Mouse (Mus musculus) heart, embryonic 13.5 days (tissue): Measurements from ENCODE around the gene Elmo3. TPM values are rescaled to one million over a fixed set of nuclear protein-coding genes. Genes with fewer than 3 reads are reported as not detected.

Experiments used
- ATAC-seq: fragments of 200-750 bp; cut with Nextera tagmentation; 2 replicates; pipeline ENCODE4 v1.8.0; 2017; ENCODE audit warnings: moderate TSS enrichment; ENCODE audit not compliant: insufficient number of reproducible peaks, low FRiP score, low TSS enrichment; ENCODE audit errors: extremely low read depth
- H3K27ac ChIP-seq: fragments of 300-500 bp; sonication (generic); replicated peaks from 2 replicates; pipeline ENCODE4 v1.5.1; 2015; ENCODE audit warnings: moderate library complexity, mild to moderate bottlenecking, inconsistent platforms
- H3K27me3 ChIP-seq: fragments of 300-500 bp; sonication (generic); replicated peaks from 2 replicates; pipeline ENCODE4 v1.6.1; 2015; ENCODE audit warnings: mild to moderate bottlenecking, inconsistent platforms
- H3K36me3 ChIP-seq: fragments of 300-500 bp; sonication (generic); 2 replicates; pipeline ENCODE4 v1.6.1; 2015; ENCODE audit warnings: mild to moderate bottlenecking, inconsistent platforms
- H3K4me1 ChIP-seq: fragments of 300-500 bp; sonication (generic); 2 replicates; pipeline ENCODE4 v1.6.1; 2015; ENCODE audit warnings: inconsistent platforms
- H3K4me2 ChIP-seq: fragments of 300-500 bp; sonication (generic); 2 replicates; pipeline ENCODE4 v1.6.1; 2015; ENCODE audit warnings: inconsistent platforms, mild to moderate bottlenecking, moderate library complexity
- H3K4me3 ChIP-seq: fragments of 300-500 bp; sonication (generic); 2 replicates; pipeline ENCODE4 v1.5.1; 2015; ENCODE audit warnings: moderate library complexity, mild to moderate bottlenecking, inconsistent platforms
- H3K9ac ChIP-seq: fragments of 300-500 bp; sonication (generic); 2 replicates; pipeline ENCODE4 v1.6.1; 2015; ENCODE audit warnings: inconsistent platforms, mild to moderate bottlenecking, moderate library complexity
- H3K9me3 ChIP-seq: fragments of 300-500 bp; sonication (generic); 2 replicates; pipeline ENCODE4 v1.6.1; 2016; ENCODE audit warnings: inconsistent platforms
- WGBS: fragments of 180-500 bp; shearing (Covaris S2); methylation state at CpG from one replicate; pipeline ENCODE4 v1.1.7; 2015; ENCODE audit warnings: mixed read lengths; 5-methylcytosine and 5-hydroxymethylcytosine counted together
- polyA plus RNA-seq: library from polyadenylated mRNA; unstranded; fragments of >200 nt; fragmentation: Nextera tagmentation; extraction: Ambion mirVana; gene quantifications from 2 replicates; pipeline ENCODE4 v1.2.1, GENCODE M21; 2015

The Elmo3 gene
- polyA plus RNA-seq, 1 experiment from 2014 or later, result 2.6 TPM

DNA sequence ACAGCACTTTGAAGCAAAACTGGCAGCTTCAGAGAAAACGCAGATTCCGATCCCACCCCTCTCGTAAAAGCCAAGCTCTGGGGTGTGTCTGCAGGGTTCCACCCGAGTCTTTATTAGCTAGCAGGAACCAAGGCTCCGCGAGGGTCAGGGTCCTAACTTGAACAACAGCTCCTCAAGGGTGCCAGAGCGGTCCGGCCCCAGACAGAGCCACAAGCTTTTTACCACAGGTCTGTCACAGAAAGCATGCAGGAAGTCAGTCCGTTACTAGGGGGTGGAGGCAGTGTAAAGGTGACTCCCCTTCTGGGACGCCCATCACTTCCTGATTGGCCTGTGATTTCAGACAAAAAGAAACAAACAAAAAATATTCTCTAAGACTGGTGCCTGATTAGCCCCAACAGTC, 40.3 kb upstream of the Elmo3 start:
- peak overlapping the region; percentile 96 for H3K4me2 ChIP-seq
- no peak for ATAC-seq
- WGBS, result 15% methylated on average over 10 of the region's 10 CpGs
- peaks cover 38% of the 10 kb centered on the region for H3K4me1 ChIP-seq
- no peak overlapping the region for H3K27ac ChIP-seq
- H3K27me3 ChIP-seq, result peaks cover 85% of the 10 kb centered on the region
- peak overlapping the region; percentile 84 for H3K4me3 ChIP-seq
- peak overlapping the region; percentile 88 for H3K9ac ChIP-seq
- H3K9me3 ChIP-seq, result 0 out of 2 replicates have a peak, but pooled peaks cover 6% of the 10 kb centered on the region
- H3K36me3 ChIP-seq, result no peaks in the 10 kb centered on the region

DNA sequence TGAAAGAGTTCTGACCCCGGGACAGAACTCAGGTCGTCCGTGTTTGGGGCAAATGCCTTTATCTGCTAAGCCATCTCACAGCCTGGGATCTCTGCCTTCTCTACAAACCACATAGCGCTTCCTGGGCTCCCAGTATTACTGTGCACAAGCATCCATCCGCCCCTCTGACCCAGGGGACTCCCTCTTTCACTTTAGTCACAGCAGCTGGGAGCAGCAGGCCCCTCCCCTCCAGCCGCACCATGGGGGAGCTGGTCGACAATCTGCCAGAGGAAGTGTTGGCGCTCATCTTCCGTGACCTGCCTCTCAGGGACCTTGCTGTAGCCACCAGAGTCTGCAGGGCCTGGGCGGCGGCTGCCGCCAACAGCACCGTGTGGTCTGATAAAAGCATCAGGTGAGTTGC, 38.6 kb upstream of the Elmo3 start:
- no peak overlapping the region for H3K27ac ChIP-seq
- H3K4me1 ChIP-seq, result peaks cover 45% of the 10 kb centered on the region
- 39% methylated on average over 13 of the region's 13 CpGs for WGBS
- no peak overlapping the region for H3K4me2 ChIP-seq
- no peak overlapping the region for H3K9ac ChIP-seq
- 0 out of 2 replicates have a peak, but pooled peaks cover 6% of the 10 kb centered on the region for H3K9me3 ChIP-seq
- ATAC-seq, result no peak
- H3K36me3 ChIP-seq, result no peaks in the 10 kb centered on the region
- H3K27me3 ChIP-seq, result peaks cover 85% of the 10 kb centered on the region
- no peak overlapping the region for H3K4me3 ChIP-seq

DNA sequence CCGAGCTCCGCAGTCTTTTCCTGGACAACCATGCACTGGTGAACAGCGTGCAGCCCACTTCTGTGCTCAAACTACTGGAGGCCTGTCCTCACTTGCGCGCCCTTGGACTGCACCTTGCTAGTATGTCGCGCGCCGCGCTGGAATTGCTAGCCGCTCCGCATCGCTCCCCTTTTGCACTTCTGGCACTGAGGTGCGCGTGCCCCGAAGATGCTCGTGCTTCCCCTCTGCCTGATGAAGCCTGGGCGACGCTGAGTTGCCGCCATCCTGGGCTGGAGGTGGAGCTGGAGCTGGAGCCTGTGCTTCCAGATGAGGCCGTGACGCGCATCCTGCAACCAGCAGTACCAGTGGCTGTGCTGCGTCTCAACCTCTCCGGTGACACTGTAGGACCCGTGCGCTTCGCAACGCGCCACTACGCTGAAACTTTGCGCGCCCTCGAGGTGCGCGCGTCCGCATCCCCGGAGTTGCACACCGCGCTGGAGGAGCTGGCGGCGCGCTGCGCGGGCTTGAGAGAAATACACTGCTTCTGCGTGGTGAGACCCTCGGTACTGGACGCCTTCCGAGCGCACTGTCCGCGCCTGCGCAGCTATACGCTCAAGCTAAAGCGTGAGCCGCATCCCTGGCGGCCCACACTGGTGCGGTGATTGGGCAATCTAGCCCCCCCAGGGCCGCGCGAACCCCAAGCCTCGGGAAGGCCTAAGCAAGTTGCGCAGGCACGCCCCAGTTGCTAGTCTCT, 36.9 kb upstream of the Elmo3 start:
- Histone ChIP-seq H3K9ac (peak overlapping the region; percentile 74), H3K4me3 (peak overlapping the region; percentile 60), H3K4me1 (peaks cover 45% of the 10 kb centered on the region), H3K36me3 (no peaks in the 10 kb centered on the region), H3K9me3 (0 out of 2 replicates have a peak, but pooled peaks cover 6% of the 10 kb centered on the region), H3K4me2 (peak overlapping the region; percentile 96), H3K27me3 (peaks cover 90% of the 10 kb centered on the region), H3K27ac (no peak overlapping the region)
- ATAC-seq, result 0 out of 2 replicates have a peak, but pooled peaks have one; percentile 22
- WGBS, result under 1% methylated on average over 65 of the region's 65 CpGs

DNA sequence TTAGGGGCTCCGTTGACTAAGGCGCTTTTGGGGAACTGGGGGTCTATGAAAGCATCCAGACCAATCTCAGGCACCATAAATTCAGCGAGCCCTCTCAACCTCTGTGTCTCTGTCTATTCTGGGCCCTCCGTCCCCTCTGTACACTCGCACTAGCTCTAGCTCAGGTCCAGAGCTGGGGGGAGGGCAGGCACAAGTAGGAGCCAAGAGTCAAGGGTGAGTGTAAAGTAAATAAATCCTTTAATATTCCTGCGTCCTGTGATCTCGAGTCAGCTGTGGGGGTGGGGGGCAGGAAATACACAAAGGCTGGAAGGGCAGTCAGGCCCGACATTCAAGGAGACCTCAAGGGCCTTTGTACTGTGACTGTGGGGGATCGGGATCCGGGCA, 36.3 kb upstream of the Elmo3 start:
- no peak for ATAC-seq
- peak overlapping the region; percentile 74 for H3K9ac ChIP-seq
- H3K27me3 ChIP-seq, result peaks cover 90% of the 10 kb centered on the region
- H3K36me3 ChIP-seq, result no peaks in the 10 kb centered on the region
- H3K9me3 ChIP-seq, result 0 out of 2 replicates have a peak, but pooled peaks cover 6% of the 10 kb centered on the region
- WGBS, result 4% methylated on average over 10 of the region's 10 CpGs
- H3K4me3 ChIP-seq, result peak overlapping the region; percentile 60
- peaks cover 41% of the 10 kb centered on the region for H3K4me1 ChIP-seq
- H3K27ac ChIP-seq, result no peak overlapping the region
- peak overlapping the region; percentile 96 for H3K4me2 ChIP-seq

DNA sequence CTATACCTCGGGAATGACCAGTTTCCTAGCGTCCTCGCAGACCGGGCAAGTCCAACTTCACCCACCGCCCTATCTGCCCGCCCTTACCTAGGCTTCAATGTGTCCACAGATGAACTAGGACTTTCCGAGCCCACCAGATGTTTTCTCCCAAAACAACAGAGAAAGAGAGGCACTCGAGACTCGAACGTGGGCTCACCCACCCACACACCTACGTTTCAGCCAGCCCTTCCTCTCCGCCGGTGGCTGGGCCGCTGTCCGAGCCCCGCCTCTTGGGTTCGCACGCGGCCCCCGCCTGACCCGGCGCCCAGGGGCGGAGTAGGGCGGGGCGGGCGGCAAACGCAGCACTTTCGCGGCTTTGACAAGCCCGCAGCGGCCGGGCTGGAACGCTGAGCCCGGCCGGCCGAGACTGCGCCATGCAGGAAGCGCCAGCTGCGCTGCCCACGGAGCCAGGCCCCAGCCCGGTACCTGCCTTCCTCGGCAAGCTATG, 35.9 kb upstream of the Elmo3 start, which contains the start of gene Hsf4:
Hsf4 (plus strand) TSS at position 341 of the 487 bp plus-strand sequence.
- H3K9me3 ChIP-seq, result 0 out of 2 replicates have a peak, but pooled peaks cover 6% of the 10 kb centered on the region
- peak within 1 kb of the TSS; percentile 96 for H3K4me2 ChIP-seq
- peaks cover 40% of the 10 kb centered on the region for H3K4me1 ChIP-seq
- H3K27ac ChIP-seq, result no peak within 1 kb of the TSS
- under 1% methylated on average over 42 of the region's 42 CpGs for WGBS
- ATAC-seq, result no peak
- H3K27me3 ChIP-seq, result peaks cover 93% of the 10 kb centered on the region
- peak within 1 kb of the TSS; percentile 74 for H3K9ac ChIP-seq
- H3K4me3 ChIP-seq, result peak within 1 kb of the TSS; percentile 60
- no peaks in the 10 kb centered on the region for H3K36me3 ChIP-seq

DNA sequence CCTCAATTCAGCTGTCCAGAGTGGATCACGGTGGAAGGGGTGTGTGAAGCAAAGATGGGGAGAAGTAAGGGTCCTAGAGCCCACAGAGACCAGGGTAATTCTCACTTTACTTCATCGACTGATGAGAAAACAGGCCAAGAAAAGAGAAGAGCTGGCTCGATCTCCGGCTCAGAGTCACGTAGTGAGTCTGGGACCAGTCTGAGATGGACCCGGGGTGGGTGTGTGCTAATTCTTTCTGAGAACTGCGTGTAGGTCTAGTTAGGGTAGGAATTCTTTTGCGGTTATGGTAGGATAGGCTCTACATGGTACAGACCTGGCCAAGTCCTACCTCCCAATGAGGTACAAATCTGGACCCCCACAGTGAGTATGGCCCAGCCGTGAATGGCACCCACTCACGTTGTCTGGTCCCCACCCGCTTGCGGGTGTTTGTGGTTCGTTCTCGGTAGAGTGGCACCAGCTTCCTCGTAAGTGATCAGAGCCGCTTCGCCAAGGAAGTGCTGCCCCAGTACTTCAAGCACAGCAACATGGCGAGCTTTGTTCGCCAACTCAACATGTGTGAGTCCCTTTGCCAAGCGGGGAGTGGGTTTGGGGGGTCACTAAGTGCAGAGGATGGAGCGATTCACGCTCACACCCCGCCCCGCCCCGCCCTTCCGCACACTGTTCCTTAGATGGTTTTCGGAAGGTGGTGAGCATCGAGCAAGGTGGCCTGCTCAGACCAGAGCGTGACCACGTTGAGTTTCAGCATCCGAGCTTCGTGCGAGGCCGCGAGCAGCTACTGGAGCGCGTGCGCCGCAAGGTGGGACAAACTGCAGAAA, 35.1 kb upstream of the Elmo3 start:
- H3K27me3 ChIP-seq, result peaks cover 99% of the 10 kb centered on the region
- 6% methylated on average over 39 of the region's 39 CpGs for WGBS
- H3K4me3 ChIP-seq, result peak overlapping the region; percentile 60

DNA sequence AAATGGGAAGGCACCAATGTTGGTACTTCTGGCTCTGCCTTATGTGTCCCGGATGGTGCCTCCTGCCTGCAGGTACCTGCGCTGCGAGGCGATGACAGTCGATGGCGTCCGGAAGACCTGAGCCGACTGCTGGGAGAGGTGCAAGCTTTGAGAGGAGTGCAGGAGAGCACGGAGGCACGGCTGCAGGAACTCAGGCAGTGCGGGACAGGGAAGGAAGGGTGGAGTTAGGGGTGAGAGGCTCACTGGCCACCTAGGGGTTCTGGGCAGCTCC, 34.5 kb upstream of the Elmo3 start:
- Histone ChIP-seq H3K4me1 (peaks cover 39% of the 10 kb centered on the region), H3K4me2 (peak overlapping the region; percentile 96; the same call in 1 of the 2 replicates), H3K27ac (no peak overlapping the region), H3K27me3 (peaks cover 100% of the 10 kb centered on the region), H3K9me3 (0 out of 2 replicates have a peak, but pooled peaks cover 6% of the 10 kb centered on the region), H3K36me3 (no peaks in the 10 kb centered on the region), H3K4me3 (peak overlapping the region; percentile 10; the same call in 1 of the 2 replicates), H3K9ac (no peak overlapping the region)
- ATAC-seq, result no peak
- WGBS, result 5% methylated on average over 11 of the region's 11 CpGs

More for the DNA sequence above, 35.1 kb upstream of the Elmo3 start:
- Histone ChIP-seq H3K27ac (no peak overlapping the region), H3K4me1 (peaks cover 34% of the 10 kb centered on the region), H3K36me3 (no peaks in the 10 kb centered on the region), H3K4me2 (peak overlapping the region; percentile 96), H3K9me3 (0 out of 2 replicates have a peak, but pooled peaks cover 6% of the 10 kb centered on the region), H3K9ac (peak overlapping the region; percentile 74; the same call in 1 of the 2 replicates)
- ATAC-seq, result no peak

DNA sequence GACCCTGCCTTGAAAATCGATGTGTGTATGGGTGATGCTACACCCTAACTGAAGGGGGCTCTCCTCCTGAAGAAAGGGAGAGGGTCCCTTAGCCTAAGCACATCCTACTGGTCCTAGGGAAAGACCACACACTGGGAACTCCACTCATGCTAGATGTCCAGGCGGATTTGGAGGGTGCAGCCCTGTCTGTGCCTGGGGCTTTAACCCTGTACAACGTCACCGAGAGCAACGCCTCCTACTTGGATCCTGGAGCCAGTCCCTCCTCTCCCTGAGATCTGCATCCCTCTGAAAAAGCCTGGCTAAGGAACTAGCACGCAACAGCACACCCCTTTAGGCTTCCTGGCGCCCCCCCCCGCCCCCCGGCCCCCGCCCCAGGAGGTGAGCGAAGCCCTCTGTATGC, 30.0 kb upstream of the Elmo3 start:
- Histone ChIP-seq H3K9ac (peak overlapping the region; percentile 44; the same call in 1 of the 2 replicates), H3K4me2 (peak overlapping the region; percentile 81), H3K27ac (no peak overlapping the region), H3K4me1 (peaks cover 36% of the 10 kb centered on the region), H3K36me3 (no peaks in the 10 kb centered on the region), H3K4me3 (peak overlapping the region; percentile 54), H3K27me3 (peaks cover 100% of the 10 kb centered on the region), H3K9me3 (no peaks in the 10 kb centered on the region)
- ATAC-seq, result no peak
- WGBS, result 12% methylated on average over 11 of the region's 11 CpGs

DNA sequence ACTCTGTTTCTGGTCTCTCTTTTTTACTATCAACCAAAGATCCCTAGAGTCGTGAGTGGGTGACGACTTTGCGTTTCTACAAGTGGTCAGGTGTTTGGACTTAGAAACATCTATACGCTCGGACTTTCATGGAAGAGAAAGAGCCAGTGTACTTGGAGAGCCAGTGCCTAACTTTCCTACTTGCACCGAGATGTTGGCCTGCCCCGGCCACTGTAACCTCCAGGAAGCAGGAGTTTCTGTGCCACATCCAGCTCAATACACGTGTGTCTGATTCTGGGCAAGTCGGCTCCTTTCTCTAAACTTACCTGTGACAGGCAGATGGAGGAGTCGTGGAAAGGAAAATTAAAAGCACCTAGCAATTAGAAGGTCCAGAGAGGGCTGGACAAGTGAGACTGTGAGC, 29.6 kb upstream of the Elmo3 start, which contains the start of gene Nol3:
Nol3 (plus strand) TSS at position 301 of the 400 bp plus-strand sequence.
- no peaks in the 10 kb centered on the region for H3K9me3 ChIP-seq
- H3K36me3 ChIP-seq, result no peaks in the 10 kb centered on the region; the same call in 1 of the 2 replicates
- H3K27ac ChIP-seq, result no peak within 1 kb of the TSS
- peak within 1 kb of the TSS; percentile 81 for H3K4me2 ChIP-seq
- no peak for ATAC-seq
- 12% methylated on average over 10 of the region's 10 CpGs for WGBS
- peaks cover 32% of the 10 kb centered on the region for H3K4me1 ChIP-seq
- peak within 1 kb of the TSS; percentile 54 for H3K4me3 ChIP-seq
- H3K9ac ChIP-seq, result peak within 1 kb of the TSS; percentile 77
- peaks cover 100% of the 10 kb centered on the region for H3K27me3 ChIP-seq

DNA sequence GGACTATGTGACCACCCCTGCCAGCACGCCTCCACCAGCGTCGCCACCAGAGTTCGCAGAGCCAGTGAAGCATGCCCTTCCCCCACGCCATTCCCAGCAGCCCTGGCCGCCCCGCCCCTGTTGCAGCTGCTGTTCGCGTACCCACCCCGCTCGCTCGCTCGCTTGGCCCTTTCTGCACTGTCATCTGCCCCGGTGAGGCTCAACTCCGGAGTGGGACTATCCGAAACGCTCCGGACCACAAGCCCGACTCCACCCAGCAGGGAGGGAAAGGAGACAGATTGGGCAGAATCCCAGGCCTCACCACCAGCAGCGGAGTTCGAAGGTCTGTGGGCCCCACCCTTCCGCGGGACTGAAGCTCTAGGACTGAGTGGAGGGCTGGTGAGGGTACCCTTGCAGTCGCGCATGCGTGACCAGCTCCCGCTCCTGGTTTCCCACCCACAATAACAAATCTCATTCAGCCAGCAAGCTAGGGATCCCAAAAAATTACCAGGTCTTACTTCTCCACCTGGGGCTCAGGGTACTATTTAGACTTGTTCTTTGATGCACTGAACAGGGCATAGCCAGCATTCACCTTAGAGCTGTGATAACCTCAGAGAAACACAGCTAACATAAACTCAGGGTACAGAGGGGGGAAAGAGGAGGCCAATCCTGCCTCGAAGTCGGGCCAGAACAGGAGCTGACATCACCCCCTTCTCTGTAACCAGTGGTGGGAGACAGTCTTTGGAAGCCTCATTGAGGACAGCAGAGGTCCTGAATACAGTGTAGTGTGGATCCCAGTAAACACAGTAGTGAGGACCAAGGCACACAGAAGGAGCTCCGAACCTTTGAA, 28.9 kb upstream of the Elmo3 start:
- WGBS, result 2% methylated on average over 30 of the region's 30 CpGs
- Histone ChIP-seq H3K4me3 (peak overlapping the region; percentile 54), H3K4me1 (peaks cover 30% of the 10 kb centered on the region), H3K4me2 (peak overlapping the region; percentile 81), H3K9ac (peak overlapping the region; percentile 77), H3K36me3 (peaks cover 3% of the 10 kb centered on the region), H3K27me3 (peaks cover 96% of the 10 kb centered on the region), H3K9me3 (no peaks in the 10 kb centered on the region), H3K27ac (no peak overlapping the region)
- ATAC-seq, result peak; percentile 49
